Mouse (Mus musculus): ENCODE measurements around the gene Olfr288. TPM values are rescaled to one million over a fixed set of nuclear protein-coding genes. Genes with fewer than 3 reads are reported as not detected.

Olfr288 gene
- polyA plus RNA-seq, 1 experiment from 2014 or later, result not detected

- H3K4me2 ChIP-seq, result no peak overlapping the region
- H3K9ac ChIP-seq, result no peak overlapping the region
- peaks cover 6% of the 10 kb centered on the region for H3K27me3 ChIP-seq
- no peak overlapping the region for H3K27ac ChIP-seq
- no peaks in the 10 kb centered on the region for H3K9me3 ChIP-seq
- H3K4me1 ChIP-seq, result peaks cover 2% of the 10 kb centered on the region; the same call in 1 of the 2 replicates
- no peak for ATAC-seq (ENCODE audit: low FRiP score)
- no peaks in the 10 kb centered on the region for H3K36me3 ChIP-seq (replicated peaks)
- no peak overlapping the region for H3K4me3 ChIP-seq (replicated peaks)
- 58% methylated on average over 19 of the region's 19 CpGs for WGBS
These were observed 34.1 kb downstream of the Olfr288 start for GRCm38 (mm10) chr15:98161026-98161805.

- 94% methylated on average over 1 of the region's 1 CpGs for WGBS
- Histone ChIP-seq H3K27me3 (no peaks in the 10 kb centered on the region), H3K36me3 (replicated peaks) (no peaks in the 10 kb centered on the region), H3K4me3 (replicated peaks) (no peak overlapping the region), H3K27ac (no peak overlapping the region), H3K4me1 (peaks cover 5% of the 10 kb centered on the region; the same call in 1 of the 2 replicates), H3K9ac (no peak overlapping the region), H3K9me3 (no peaks in the 10 kb centered on the region), H3K4me2 (no peak overlapping the region)
- ATAC-seq (ENCODE audit: low FRiP score), result no peak
These were observed 38.1 kb downstream of the Olfr288 start for GRCm38 (mm10) chr15:98157253-98157652.

GRCm38 (mm10) chr15:98155944-98156343 lies 39.4 kb downstream of the Olfr288 start:
- no peak for ATAC-seq (ENCODE audit: low FRiP score)
- 84% methylated on average over 4 of the region's 4 CpGs for WGBS

GRCm38 (mm10) chr15:98155272-98155671 lies 40.1 kb downstream of the Olfr288 start:
- Histone ChIP-seq H3K9ac (no peak overlapping the region), H3K9me3 (no peaks in the 10 kb centered on the region), H3K36me3 (replicated peaks) (no peaks in the 10 kb centered on the region), H3K27me3 (no peaks in the 10 kb centered on the region), H3K4me1 (peaks cover 3% of the 10 kb centered on the region; the same call in 1 of the 2 replicates), H3K4me2 (no peak overlapping the region), H3K4me3 (replicated peaks) (no peak overlapping the region), H3K27ac (no peak overlapping the region)
- no peak for ATAC-seq (ENCODE audit: low FRiP score)
- 88% methylated on average over 5 of the region's 5 CpGs for WGBS

More at GRCm38 (mm10) chr15:98155944-98156343, 39.4 kb downstream of the Olfr288 start:
- Histone ChIP-seq H3K9ac (no peak overlapping the region), H3K36me3 (replicated peaks) (no peaks in the 10 kb centered on the region), H3K27ac (no peak overlapping the region), H3K9me3 (no peaks in the 10 kb centered on the region), H3K4me2 (no peak overlapping the region), H3K4me3 (replicated peaks) (no peak overlapping the region), H3K4me1 (peaks cover 5% of the 10 kb centered on the region; the same call in 1 of the 2 replicates), H3K27me3 (no peaks in the 10 kb centered on the region)

- Histone ChIP-seq H3K27ac (no peak overlapping the region), H3K9me3 (no peaks in the 10 kb centered on the region), H3K4me1 (peaks cover 3% of the 10 kb centered on the region; the same call in 1 of the 2 replicates), H3K27me3 (no peaks in the 10 kb centered on the region), H3K9ac (no peak overlapping the region), H3K4me2 (no peak overlapping the region), H3K36me3 (replicated peaks) (no peaks in the 10 kb centered on the region), H3K4me3 (replicated peaks) (no peak overlapping the region)
- 81% methylated on average over 3 of the region's 3 CpGs for WGBS
- ATAC-seq (ENCODE audit: low FRiP score), result no peak
These were observed 40.7 kb downstream of the Olfr288 start for GRCm38 (mm10) chr15:98154631-98155030.

GRCm38 (mm10) chr15:98154146-98154545 lies 41.2 kb downstream of the Olfr288 start:
- Histone ChIP-seq H3K4me3 (replicated peaks) (no peak overlapping the region), H3K27ac (no peak overlapping the region), H3K36me3 (replicated peaks) (no peaks in the 10 kb centered on the region), H3K4me2 (no peak overlapping the region), H3K9me3 (no peaks in the 10 kb centered on the region), H3K27me3 (no peaks in the 10 kb centered on the region), H3K4me1 (peaks cover 3% of the 10 kb centered on the region; the same call in 1 of the 2 replicates), H3K9ac (no peak overlapping the region)
- no peak for ATAC-seq (ENCODE audit: low FRiP score)
- WGBS, result 65% methylated on average over 4 of the region's 4 CpGs

- Histone ChIP-seq H3K4me3 (replicated peaks) (no peak overlapping the region), H3K27me3 (no peaks in the 10 kb centered on the region), H3K27ac (no peak overlapping the region), H3K9ac (no peak overlapping the region), H3K36me3 (replicated peaks) (no peaks in the 10 kb centered on the region), H3K4me2 (no peak overlapping the region), H3K9me3 (no peaks in the 10 kb centered on the region), H3K4me1 (peaks cover 3% of the 10 kb centered on the region; the same call in 1 of the 2 replicates)
- ATAC-seq (ENCODE audit: low FRiP score), result no peak
- whole genome bisulfite sequencing, result 27% methylated on average over 3 of the region's 3 CpGs
These were observed 41.7 kb downstream of the Olfr288 start for GRCm38 (mm10) chr15:98153625-98154024.

GRCm38 (mm10) chr15:98152916-98153315 lies 42.4 kb downstream of the Olfr288 start:
- WGBS, result 65% methylated on average over 7 of the region's 7 CpGs
- H3K9ac ChIP-seq, result no peak overlapping the region

GRCm38 (mm10) chr15:98149166-98149602 lies 46.2 kb downstream of the Olfr288 start:
- Histone ChIP-seq H3K27me3 (no peaks in the 10 kb centered on the region), H3K4me3 (replicated peaks) (no peak overlapping the region), H3K36me3 (replicated peaks) (no peaks in the 10 kb centered on the region), H3K4me2 (no peak overlapping the region), H3K9me3 (no peaks in the 10 kb centered on the region), H3K9ac (no peak overlapping the region), H3K27ac (no peak overlapping the region), H3K4me1 (peaks cover 17% of the 10 kb centered on the region)
- 79% methylated on average over 10 of the region's 10 CpGs for WGBS
- no peak for ATAC-seq (ENCODE audit: low FRiP score)

More at GRCm38 (mm10) chr15:98152916-98153315, 42.4 kb downstream of the Olfr288 start:
- peak overlapping the region; percentile 46; the same call in 1 of the 2 replicates for H3K27ac ChIP-seq
- peaks cover 3% of the 10 kb centered on the region; the same call in 1 of the 2 replicates for H3K4me1 ChIP-seq
- no peak for ATAC-seq (ENCODE audit: low FRiP score)
- no peaks in the 10 kb centered on the region for H3K9me3 ChIP-seq
- H3K4me3 ChIP-seq (replicated peaks), result no peak overlapping the region
- no peaks in the 10 kb centered on the region for H3K27me3 ChIP-seq
- no peaks in the 10 kb centered on the region for H3K36me3 ChIP-seq (replicated peaks)
- no peak overlapping the region for H3K4me2 ChIP-seq

GRCm38 (mm10) chr15:98148356-98148755 lies 47.0 kb downstream of the Olfr288 start:
- H3K27ac ChIP-seq, result no peak overlapping the region
- no peaks in the 10 kb centered on the region for H3K27me3 ChIP-seq
- 84% methylated on average over 3 of the region's 3 CpGs for WGBS
- H3K9ac ChIP-seq, result no peak overlapping the region
- no peaks in the 10 kb centered on the region for H3K36me3 ChIP-seq (replicated peaks)
- ATAC-seq (ENCODE audit: low FRiP score), result no peak
- no peak overlapping the region for H3K4me2 ChIP-seq
- H3K4me3 ChIP-seq (replicated peaks), result no peak overlapping the region
- H3K9me3 ChIP-seq, result no peaks in the 10 kb centered on the region
- H3K4me1 ChIP-seq, result peaks cover 17% of the 10 kb centered on the region

- ATAC-seq (ENCODE audit: low FRiP score), result peak; percentile 98
- Histone ChIP-seq H3K9ac (peak overlapping the region; percentile 93), H3K27me3 (no peaks in the 10 kb centered on the region), H3K4me2 (peak overlapping the region; percentile 88), H3K36me3 (replicated peaks) (peaks cover 17% of the 10 kb centered on the region), H3K4me3 (replicated peaks) (peak overlapping the region; percentile 85), H3K9me3 (no peaks in the 10 kb centered on the region), H3K4me1 (peaks cover 14% of the 10 kb centered on the region), H3K27ac (peak overlapping the region; percentile 54)
- WGBS, result under 1% methylated on average over 38 of the region's 38 CpGs
These were observed 49.7 kb downstream of the Olfr288 start for GRCm38 (mm10) chr15:98145559-98146181.

GRCm38 (mm10) chr15:98144861-98145507 lies 50.4 kb downstream of the Olfr288 start:
- WGBS, result 2% methylated on average over 29 of the region's 36 CpGs
- peak overlapping the region; percentile 88 for H3K4me2 ChIP-seq
- no peaks in the 10 kb centered on the region for H3K9me3 ChIP-seq
- peaks cover 14% of the 10 kb centered on the region for H3K4me1 ChIP-seq
- H3K27ac ChIP-seq, result no peak overlapping the region
- peak overlapping the region; percentile 93 for H3K9ac ChIP-seq
- peaks cover 22% of the 10 kb centered on the region for H3K36me3 ChIP-seq (replicated peaks)
- H3K27me3 ChIP-seq, result no peaks in the 10 kb centered on the region
- H3K4me3 ChIP-seq (replicated peaks), result peak overlapping the region; percentile 85
- ATAC-seq (ENCODE audit: low FRiP score), result no peak; the same call in none of the 2 replicates

Data from forebrain, embryonic 12.5 days (tissue).